Mouse (Mus musculus): ENCODE results near the gene Rftn1. TPM values are rescaled to one million over a fixed set of nuclear protein-coding genes. Genes with fewer than 3 reads are reported as not detected.
"Not testable (repeated sequence)": the region's sequence is repeated elsewhere in the genome, so short reads cannot be mapped to it uniquely, and the experiment has no call there.

Gene Rftn1
- total and polyA plus RNA-seq, 2 experiments from 2014 or later = 36.5 to 54.8 TPM

- WGBS = 72% methylated on average over 3 of the region's 3 CpGs
- Histone ChIP-seq H3K36me3 (replicated peaks; ENCODE audit: control insufficient read depth, insufficient read depth, low read length) (no peaks in the 10 kb centered on the region), H3K4me2 (ENCODE audit: low read depth, low read length) (no peak overlapping the region), H3K4me1 (ENCODE audit: control insufficient read depth, insufficient read depth) (peaks cover 39% of the 10 kb centered on the region), H3K9me3 (replicated peaks; ENCODE audit: control insufficient read depth, low read length) (no peaks in the 10 kb centered on the region), H3K27me3 (ENCODE audit: control insufficient read depth, insufficient read depth, low read length) (no peaks in the 10 kb centered on the region), H3K4me3 (ENCODE audit: low read depth, low read length) (no peak overlapping the region), H3K9ac (replicated peaks; ENCODE audit: low read depth, low read length) (no peak overlapping the region), H3K27ac (ENCODE audit: low read depth) (peak overlapping the region; percentile 46)
- no peak for DNase-seq (ENCODE audit: low spot score)
- TF ChIP-seq CTCF (IDR thresholded peaks at IDR 0.05; ENCODE audit: low read depth) = no peak
- no peak for TF ChIP-seq EP300 (IDR thresholded peaks at IDR 0.05; ENCODE audit: low read depth)
- no peak for ATAC-seq (ENCODE audit: insufficient read depth, low read depth)
Observed at GRCm38 (mm10) chr17:50125245-50125798, 65.2 kb downstream of the Rftn1 start.

GRCm38 (mm10) chr17:50124708-50125107 lies 65.8 kb downstream of the Rftn1 start:
- Histone ChIP-seq H3K27ac (ENCODE audit: low read depth) (peak overlapping the region; percentile 46), H3K4me3 (ENCODE audit: low read depth, low read length) (no peak overlapping the region), H3K9me3 (replicated peaks; ENCODE audit: control insufficient read depth, low read length) (no peaks in the 10 kb centered on the region), H3K4me2 (ENCODE audit: low read depth, low read length) (no peak overlapping the region), H3K9ac (replicated peaks; ENCODE audit: low read depth, low read length) (no peak overlapping the region), H3K36me3 (replicated peaks; ENCODE audit: control insufficient read depth, insufficient read depth, low read length) (no peaks in the 10 kb centered on the region), H3K4me1 (ENCODE audit: control insufficient read depth, insufficient read depth) (peaks cover 44% of the 10 kb centered on the region), H3K27me3 (ENCODE audit: control insufficient read depth, insufficient read depth, low read length) (no peaks in the 10 kb centered on the region)
- ATAC-seq (ENCODE audit: insufficient read depth, low read depth) = peak; percentile 31; the same call in 1 of the 2 replicates
- 49% methylated on average over 4 of the region's 4 CpGs for WGBS
- DNase-seq (ENCODE audit: low spot score) = no peak
- TF ChIP-seq CTCF (IDR thresholded peaks at IDR 0.05; ENCODE audit: low read depth) (no peak), EP300 (IDR thresholded peaks at IDR 0.05; ENCODE audit: low read depth) (no peak)

GRCm38 (mm10) chr17:50122555-50122954 lies 67.9 kb downstream of the Rftn1 start:
- TF ChIP-seq CTCF (IDR thresholded peaks at IDR 0.05; ENCODE audit: low read depth) (no peak), EP300 (IDR thresholded peaks at IDR 0.05; ENCODE audit: low read depth) (no peak)
- peaks cover 53% of the 10 kb centered on the region for H3K4me1 ChIP-seq (ENCODE audit: control insufficient read depth, insufficient read depth)
- no peak overlapping the region for H3K4me3 ChIP-seq (ENCODE audit: low read depth, low read length)
- 61% methylated on average over 8 of the region's 8 CpGs for WGBS
- no peaks in the 10 kb centered on the region for H3K27me3 ChIP-seq (ENCODE audit: control insufficient read depth, insufficient read depth, low read length)
- no peak overlapping the region for H3K9ac ChIP-seq (replicated peaks; ENCODE audit: low read depth, low read length)
- no peak overlapping the region for H3K4me2 ChIP-seq (ENCODE audit: low read depth, low read length)
- ATAC-seq (ENCODE audit: insufficient read depth, low read depth) (no peak), DNase-seq (ENCODE audit: low spot score) (no peak)
- H3K9me3 ChIP-seq (replicated peaks; ENCODE audit: control insufficient read depth, low read length) = no peaks in the 10 kb centered on the region
- H3K27ac ChIP-seq (ENCODE audit: low read depth) = 0 out of 2 replicates have a peak overlapping the region, but pooled peaks have one; percentile 6
- no peaks in the 10 kb centered on the region for H3K36me3 ChIP-seq (replicated peaks; ENCODE audit: control insufficient read depth, insufficient read depth, low read length)

GRCm38 (mm10) chr17:50120098-50120497 lies 70.4 kb downstream of the Rftn1 start:
- H3K4me2 ChIP-seq (ENCODE audit: low read depth, low read length) = no peak overlapping the region
- H3K27ac ChIP-seq (ENCODE audit: low read depth) = peak overlapping the region; percentile 76
- no peak overlapping the region for H3K9ac ChIP-seq (replicated peaks; ENCODE audit: low read depth, low read length)
- no peaks in the 10 kb centered on the region for H3K27me3 ChIP-seq (ENCODE audit: control insufficient read depth, insufficient read depth, low read length)
- no peaks in the 10 kb centered on the region for H3K9me3 ChIP-seq (replicated peaks; ENCODE audit: control insufficient read depth, low read length)
- TF ChIP-seq CTCF (IDR thresholded peaks at IDR 0.05; ENCODE audit: low read depth) = no peak
- peak; percentile 19; the same call in 1 of the 2 replicates for TF ChIP-seq EP300 (IDR thresholded peaks at IDR 0.05; ENCODE audit: low read depth)
- DNase-seq (ENCODE audit: low spot score) = peak; percentile 78
- peaks cover 48% of the 10 kb centered on the region for H3K4me1 ChIP-seq (ENCODE audit: control insufficient read depth, insufficient read depth)
- no peak overlapping the region for H3K4me3 ChIP-seq (ENCODE audit: low read depth, low read length)
- WGBS = 22% methylated on average over 4 of the region's 4 CpGs
- no peaks in the 10 kb centered on the region for H3K36me3 ChIP-seq (replicated peaks; ENCODE audit: control insufficient read depth, insufficient read depth, low read length)
- ATAC-seq (ENCODE audit: insufficient read depth, low read depth) = peak; percentile 83

GRCm38 (mm10) chr17:50117461-50117860 lies 73.0 kb downstream of the Rftn1 start:
- peak overlapping the region; percentile 8; the same call in 1 of the 2 replicates for H3K27ac ChIP-seq (ENCODE audit: low read depth)

GRCm38 (mm10) chr17:50116980-50117379 lies 73.5 kb downstream of the Rftn1 start:
- ATAC-seq (ENCODE audit: insufficient read depth, low read depth) (no peak), DNase-seq (ENCODE audit: low spot score) (no peak)
- Histone ChIP-seq H3K4me2 (ENCODE audit: low read depth, low read length) (no peak overlapping the region), H3K9ac (replicated peaks; ENCODE audit: low read depth, low read length) (no peak overlapping the region), H3K4me1 (ENCODE audit: control insufficient read depth, insufficient read depth) (peaks cover 35% of the 10 kb centered on the region), H3K9me3 (replicated peaks; ENCODE audit: control insufficient read depth, low read length) (no peaks in the 10 kb centered on the region), H3K36me3 (replicated peaks; ENCODE audit: control insufficient read depth, insufficient read depth, low read length) (no peaks in the 10 kb centered on the region), H3K27me3 (ENCODE audit: control insufficient read depth, insufficient read depth, low read length) (no peaks in the 10 kb centered on the region), H3K4me3 (ENCODE audit: low read depth, low read length) (no peak overlapping the region), H3K27ac (ENCODE audit: low read depth) (0 out of 2 replicates have a peak overlapping the region, but pooled peaks have one; percentile 8)
- 44% methylated on average over 3 of the region's 3 CpGs for WGBS
- TF ChIP-seq EP300 (IDR thresholded peaks at IDR 0.05; ENCODE audit: low read depth) = no peak
- no peak for TF ChIP-seq CTCF (IDR thresholded peaks at IDR 0.05; ENCODE audit: low read depth)

More at GRCm38 (mm10) chr17:50117461-50117860, 73.0 kb downstream of the Rftn1 start:
- Histone ChIP-seq H3K9me3 (replicated peaks; ENCODE audit: control insufficient read depth, low read length) (no peaks in the 10 kb centered on the region), H3K27me3 (ENCODE audit: control insufficient read depth, insufficient read depth, low read length) (no peaks in the 10 kb centered on the region), H3K9ac (replicated peaks; ENCODE audit: low read depth, low read length) (no peak overlapping the region), H3K4me1 (ENCODE audit: control insufficient read depth, insufficient read depth) (peaks cover 35% of the 10 kb centered on the region), H3K4me2 (ENCODE audit: low read depth, low read length) (no peak overlapping the region), H3K36me3 (replicated peaks; ENCODE audit: control insufficient read depth, insufficient read depth, low read length) (no peaks in the 10 kb centered on the region), H3K4me3 (ENCODE audit: low read depth, low read length) (no peak overlapping the region)
- 95% methylated on average over 7 of the region's 7 CpGs for WGBS
- TF ChIP-seq CTCF (IDR thresholded peaks at IDR 0.05; ENCODE audit: low read depth) = no peak
- no peak for TF ChIP-seq EP300 (IDR thresholded peaks at IDR 0.05; ENCODE audit: low read depth)
- DNase-seq (ENCODE audit: low spot score) (no peak), ATAC-seq (ENCODE audit: insufficient read depth, low read depth) (no peak)

- 94% methylated on average over 1 of the region's 1 CpGs for WGBS
- H3K36me3 ChIP-seq (replicated peaks; ENCODE audit: control insufficient read depth, insufficient read depth, low read length); ATAC-seq (ENCODE audit: insufficient read depth, low read depth); H3K9ac ChIP-seq (replicated peaks; ENCODE audit: low read depth, low read length); H3K27ac ChIP-seq (ENCODE audit: low read depth); H3K4me2 ChIP-seq (ENCODE audit: low read depth, low read length); H3K9me3 ChIP-seq (replicated peaks; ENCODE audit: control insufficient read depth, low read length); H3K4me3 ChIP-seq (ENCODE audit: low read depth, low read length); DNase-seq (ENCODE audit: low spot score); H3K27me3 ChIP-seq (ENCODE audit: control insufficient read depth, insufficient read depth, low read length): not testable (repeated sequence)
- peaks cover 30% of the 10 kb centered on the region; the same call in 1 of the 2 replicates for H3K4me1 ChIP-seq (ENCODE audit: control insufficient read depth, insufficient read depth)
Observed at GRCm38 (mm10) chr17:50116401-50116800, 74.1 kb downstream of the Rftn1 start.

- ATAC-seq (ENCODE audit: insufficient read depth, low read depth); DNase-seq (ENCODE audit: low spot score); H3K27me3 ChIP-seq (ENCODE audit: control insufficient read depth, insufficient read depth, low read length); H3K9me3 ChIP-seq (replicated peaks; ENCODE audit: control insufficient read depth, low read length); H3K4me2 ChIP-seq (ENCODE audit: low read depth, low read length); H3K4me3 ChIP-seq (ENCODE audit: low read depth, low read length); H3K9ac ChIP-seq (replicated peaks; ENCODE audit: low read depth, low read length); H3K27ac ChIP-seq (ENCODE audit: low read depth); H3K36me3 ChIP-seq (replicated peaks; ENCODE audit: control insufficient read depth, insufficient read depth, low read length): not testable (repeated sequence)
- WGBS = 91% methylated on average over 3 of the region's 3 CpGs
- peaks cover 28% of the 10 kb centered on the region for H3K4me1 ChIP-seq (ENCODE audit: control insufficient read depth, insufficient read depth)
Observed at GRCm38 (mm10) chr17:50115716-50116115, 74.8 kb downstream of the Rftn1 start.

Measured in heart, postnatal 0 days (tissue).